19 mouse cellular contexts compared by ENCODE assay signal in the genomic region with DNA sequence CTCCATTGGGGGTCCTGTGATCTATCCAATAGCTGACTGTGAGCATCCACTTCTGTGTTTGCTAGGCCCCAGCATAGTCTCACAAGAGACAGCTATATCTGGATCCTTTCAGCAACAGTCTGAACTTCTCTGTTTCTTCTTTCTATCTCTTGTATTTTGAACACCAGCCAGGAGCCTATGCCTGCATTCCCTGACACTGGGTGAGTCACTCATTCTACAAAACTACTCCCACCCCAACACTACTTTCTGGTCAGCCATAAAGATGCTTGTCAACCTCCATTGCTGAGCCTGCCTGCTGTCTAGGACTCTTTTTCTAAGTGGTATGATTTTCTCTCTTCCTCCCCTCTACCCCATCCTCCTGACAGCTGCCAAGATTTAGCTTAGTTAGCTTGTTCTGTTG.
A peak's percentile ranks its signal among the peaks of the same experiment; 100 is the strongest.
DNase-seq lines count a peak whose midpoint lies in the region; ATAC-seq lines count a peak whose summit lies in the region.
"Had no signal": no experiment of that assay in that cellular context is flagged by ENCODE, and none has a peak within 500 bp of the region (broad histone marks: within the 10 kb centered on the region; RNA-seq: fewer than 3 reads in every experiment).

No protein-coding gene starts in this region.

- no peaks in the 10 kb centered on the region for H3K4me1 ChIP-seq in heart, embryonic 12.5 days (replicated peaks)
- no peaks in the 10 kb centered on the region for H3K4me1 ChIP-seq in heart, embryonic 11.5 days (ENCODE audit: control insufficient read depth, insufficient read depth, low read length)
- no peaks in the 10 kb centered on the region for H3K4me1 ChIP-seq in forebrain, embryonic 11.5 days (replicated peaks; ENCODE audit: control insufficient read depth, insufficient read depth, low read length)
- H3K4me1 ChIP-seq: embryonic facial prominence, embryonic 10.5 days; embryonic facial prominence, embryonic 12.5 days; forebrain, embryonic 12.5 days had no signal

- H3K4me2 ChIP-seq in heart, embryonic 12.5 days, result no peak overlapping the region
- no peak overlapping the region for H3K4me2 ChIP-seq in heart, embryonic 11.5 days
- no peak overlapping the region for H3K4me2 ChIP-seq in forebrain, embryonic 11.5 days (ENCODE audit: low read depth, low read length, severe bottlenecking)
- H3K4me2 ChIP-seq: embryonic facial prominence, embryonic 12.5 days; forebrain, embryonic 12.5 days had no signal

- ATAC-seq in heart, embryonic 12.5 days (ENCODE audit: insufficient number of reproducible peaks, low FRiP score), result 0 out of 2 replicates have a peak, but pooled peaks have one; percentile 36
- ATAC-seq in heart, embryonic 11.5 days (replicated peaks; ENCODE audit: insufficient number of reproducible peaks, low FRiP score, low TSS enrichment), result no peak
- ATAC-seq in forebrain, embryonic 11.5 days (replicated peaks; ENCODE audit: low FRiP score), result no peak
- ATAC-seq: forebrain, embryonic 14.5 days; forebrain, embryonic 16.5 days had no signal

- no peak overlapping the region for H3K27ac ChIP-seq in heart, embryonic 12.5 days (ENCODE audit: poor library complexity, severe bottlenecking)
- H3K27ac ChIP-seq in heart, embryonic 11.5 days (ENCODE audit: low read depth, low read length), result no peak overlapping the region
- H3K27ac ChIP-seq in forebrain, embryonic 11.5 days (ENCODE audit: low read depth, low read length), result no peak overlapping the region
- H3K27ac ChIP-seq: embryonic facial prominence, embryonic 10.5 days; embryonic facial prominence, embryonic 12.5 days; forebrain, embryonic 12.5 days had no signal

- no peaks in the 10 kb centered on the region for H3K27me3 ChIP-seq in heart, embryonic 12.5 days (replicated peaks)
- no peaks in the 10 kb centered on the region for H3K27me3 ChIP-seq in heart, embryonic 11.5 days (ENCODE audit: control insufficient read depth, insufficient read depth, low read length)
- no peaks in the 10 kb centered on the region for H3K27me3 ChIP-seq in forebrain, embryonic 11.5 days (ENCODE audit: control insufficient read depth, insufficient read depth, low read length)
- H3K27me3 ChIP-seq: embryonic facial prominence, embryonic 12.5 days; forebrain, embryonic 12.5 days had no signal

- DNase-seq in frontal cortex, postnatal 36 days (ENCODE audit: low spot score in 2 of 2), result peak; percentile 2 to 3
- DNase-seq in frontal cortex, postnatal 10 days (ENCODE audit: low spot score in 2 of 2), result no peak
- DNase-seq in brain, adult 2 months (ENCODE audit: low read depth, low spot score), result peak; percentile 24
- DNase-seq in forebrain, embryonic 11.5 days (ENCODE audit: low spot score), result no peak
- DNase-seq: adrenal gland, adult 2 months; adrenal gland, postnatal 10 days; adrenal gland, postnatal 25 days; cerebellum, adult 11-12 months; cerebellum, adult 2 months; cerebellum, adult 9-10 months; cerebellum, postnatal 10 days; cerebellum, postnatal 25 days had no signal

- H3K9me3 ChIP-seq in heart, embryonic 12.5 days (replicated peaks), result peaks cover 5% of the 10 kb centered on the region
- no peaks in the 10 kb centered on the region for H3K9me3 ChIP-seq in heart, embryonic 11.5 days (replicated peaks; ENCODE audit: control insufficient read depth, low read length)
- no peaks in the 10 kb centered on the region for H3K9me3 ChIP-seq in forebrain, embryonic 11.5 days (ENCODE audit: control insufficient read depth, low read length)
- H3K9me3 ChIP-seq: embryonic facial prominence, embryonic 10.5 days; embryonic facial prominence, embryonic 12.5 days; forebrain, embryonic 12.5 days had no signal

- H3K4me3 ChIP-seq in heart, embryonic 12.5 days, result no peak overlapping the region
- no peak overlapping the region for H3K4me3 ChIP-seq in heart, embryonic 11.5 days (ENCODE audit: low read depth, low read length)
- H3K4me3 ChIP-seq in forebrain, embryonic 11.5 days (ENCODE audit: low read depth, low read length), result no peak overlapping the region
- H3K4me3 ChIP-seq: embryonic facial prominence, embryonic 10.5 days; embryonic facial prominence, embryonic 12.5 days; forebrain, embryonic 12.5 days had no signal

- H3K9ac ChIP-seq in heart, embryonic 12.5 days, result no peak overlapping the region
- no peak overlapping the region for H3K9ac ChIP-seq in heart, embryonic 11.5 days (ENCODE audit: low read depth, low read length)
- no peak overlapping the region for H3K9ac ChIP-seq in forebrain, embryonic 11.5 days (ENCODE audit: low read length)
- H3K9ac ChIP-seq: embryonic facial prominence, embryonic 12.5 days; forebrain, embryonic 12.5 days had no signal

- no peaks in the 10 kb centered on the region for H3K36me3 ChIP-seq in heart, embryonic 12.5 days
- H3K36me3 ChIP-seq in heart, embryonic 11.5 days (ENCODE audit: control insufficient read depth, insufficient read depth, low read length), result no peaks in the 10 kb centered on the region
- H3K36me3 ChIP-seq in forebrain, embryonic 11.5 days (ENCODE audit: control insufficient read depth, insufficient read depth, low read length), result no peaks in the 10 kb centered on the region
- H3K36me3 ChIP-seq: embryonic facial prominence, embryonic 10.5 days; embryonic facial prominence, embryonic 12.5 days; forebrain, embryonic 12.5 days had no signal

Comparison
In these comparisons a context has a peak if more than half of its experiments do, and no peak if none do; other contexts are left out.
1. DNase-seq: peak in frontal cortex, postnatal 36 days (2 of 2) and brain, adult 2 months (single experiment); none in frontal cortex, postnatal 10 days (0 of 2) and forebrain, embryonic 11.5 days (single experiment).